23 mouse cellular contexts compared by ENCODE assay signal in genomic region chr19:5062041-5062440, GRCm38 (mm10). TPM values are rescaled to one million over a fixed set of nuclear protein-coding genes. Genes with fewer than 3 reads are reported as not detected.
DNase-seq lines count a peak whose midpoint lies in the region; ATAC-seq and TF ChIP-seq lines count a peak whose summit lies in the region.
"Had no signal": no experiment of that assay in that cellular context is flagged by ENCODE, and none has a peak within 500 bp of the region (broad histone marks: within the 10 kb centered on the region; RNA-seq: fewer than 3 reads in every experiment).

No protein-coding gene starts in this region.

- peaks cover 81% of the 10 kb centered on the region for H3K4me1 ChIP-seq in E14TG2a.4 (replicated peaks; ENCODE audit: low read depth, low read length)
- H3K4me1 ChIP-seq in embryonic fibroblast, embryonic 13.5 days (ENCODE audit: control insufficient read depth, insufficient read depth, low read length), result peaks cover 49% of the 10 kb centered on the region

- H3K27me3 ChIP-seq in E14TG2a.4 (ENCODE audit: insufficient read depth, low read length), result peaks cover 12% of the 10 kb centered on the region
- H3K27me3 ChIP-seq: embryonic facial prominence, embryonic 12.5 days; embryonic facial prominence, embryonic 15.5 days had no signal

- H3K36me3 ChIP-seq in E14TG2a.4 (ENCODE audit: insufficient read depth, low read length), result no peaks in the 10 kb centered on the region
- H3K36me3 ChIP-seq: embryonic facial prominence, embryonic 12.5 days; embryonic facial prominence, embryonic 15.5 days; forebrain, embryonic 10.5 days; G1E; hindbrain, embryonic 12.5 days; hindbrain, embryonic 15.5 days had no signal

- H3K27ac ChIP-seq in embryonic fibroblast, embryonic 13.5 days (ENCODE audit: insufficient read depth, low read length), result peak overlapping the region; percentile 73
- H3K27ac ChIP-seq: forebrain, embryonic 13.5 days; heart, adult 2 months; hindbrain, embryonic 12.5 days; hindbrain, embryonic 15.5 days had no signal

- TF ChIP-seq CTCF in E14TG2a.4 (conservative IDR thresholded peaks at IDR 0.05; ENCODE audit: low read length), result no peak
- TF ChIP-seq CTCF in embryonic fibroblast, embryonic 13.5 days (IDR thresholded peaks at IDR 0.05; ENCODE audit: borderline replicate concordance, insufficient read depth, low read length), result no peak

- H3K4me3 ChIP-seq in E14TG2a.4 (replicated peaks; ENCODE audit: low read length), result peak overlapping the region; percentile 41; the same call in 1 of the 2 replicates
- no peak overlapping the region for H3K4me3 ChIP-seq in embryonic fibroblast, embryonic 13.5 days (ENCODE audit: insufficient read depth, low read length)
- H3K4me3 ChIP-seq: embryonic facial prominence, embryonic 12.5 days; embryonic facial prominence, embryonic 15.5 days; forebrain, embryonic 10.5 days; forebrain, embryonic 13.5 days; heart, adult 2 months; hindbrain, embryonic 12.5 days; hindbrain, embryonic 15.5 days had no signal

- no peaks in the 10 kb centered on the region for H3K9me3 ChIP-seq in E14TG2a.4 (ENCODE audit: low read length)
- H3K9me3 ChIP-seq: embryonic facial prominence, embryonic 12.5 days; embryonic facial prominence, embryonic 15.5 days; forebrain, embryonic 10.5 days; forebrain, embryonic 13.5 days; G1E; hindbrain, embryonic 12.5 days; hindbrain, embryonic 15.5 days had no signal

- peak; percentile 91 for DNase-seq in 3T3-L1 (ENCODE audit: low read depth, low spot score)
- DNase-seq in layer of hippocampus, adult 8-10 months (ENCODE audit: low spot score in 2 of 2), result no peak
- DNase-seq in cerebellum, postnatal 14 days, result no peak
- DNase-seq: adrenal gland, adult 8-10 months; adrenal gland, postnatal 25 days; cerebellum, adult 11-12 months; cerebellum, adult 8-10 months; cerebellum, postnatal 10 days had no signal

- no peak for ATAC-seq in erythroblast, adult 5-6 weeks (replicated peaks; ENCODE audit: low FRiP score, poor library complexity, severe bottlenecking)
- ATAC-seq: forebrain, embryonic 13.5 days; forebrain, embryonic 16.5 days; intestine, postnatal 0 days had no signal

- no peak; the same call in 1 of the 2 replicates for TF ChIP-seq POLR2A in embryonic fibroblast, embryonic 13.5 days (IDR thresholded peaks at IDR 0.05; ENCODE audit: low read depth, low read length)

RNA-seq across cellular contexts. Expression of gene Cd248, which starts 5.8 kb away (rescaled TPM):
- polyA plus RNA-seq in embryonic fibroblast, embryonic 13.5 days (2011; ENCODE audit: insufficient read length, low read depth, missing spikeins), result 202 and 292 TPM in 2 replicates
- total RNA-seq in erythroblast, adult 5-6 weeks (2015; ENCODE audit: low replicate concordance), result 0.84 TPM in 1 of 2 replicates, not detected in the other
- total RNA-seq in erythroblast, adult 5-6 weeks (2017; ENCODE audit: low replicate concordance), result 0.09 and 0.42 TPM in 2 replicates
- 1 to 10 TPM; 3.7 to 5.6 (median 4.4) TPM for total RNA-seq in layer of hippocampus, adult 8-10 months (2022)
- total RNA-seq: G1E had no signal
- polyA plus RNA-seq: G1E had no signal

RNA-seq across cellular contexts. Expression of gene Rin1, which starts 11.8 kb away (rescaled TPM):
- polyA plus RNA-seq in embryonic fibroblast, embryonic 13.5 days (2011; ENCODE audit: insufficient read length, low read depth, missing spikeins), result 60.2 and 82.9 TPM in 2 replicates
- not detected in 2 replicates for total RNA-seq in erythroblast, adult 5-6 weeks (2015; ENCODE audit: low replicate concordance)
- 0.09 TPM in 1 of 2 replicates, not detected in the other for total RNA-seq in erythroblast, adult 5-6 weeks (2017; ENCODE audit: low replicate concordance)
- total RNA-seq in layer of hippocampus, adult 8-10 months (2022), result 100 to 1,000 TPM in 1 of 4 experiments, 10 to 100 TPM in 3; 89.3 to 115 (median 96.8) TPM
- total RNA-seq: hematopoietic stem cell, adult 5-6 weeks had no signal

RNA-seq across cellular contexts. Expression of gene Brms1, which starts 20.9 kb away (rescaled TPM):
- polyA plus RNA-seq in embryonic fibroblast, embryonic 13.5 days (2011; ENCODE audit: insufficient read length, low read depth, missing spikeins), result 12.9 and 14.5 TPM in 2 replicates
- total RNA-seq in erythroblast, adult 5-6 weeks (2015; ENCODE audit: low replicate concordance), result 0.96 and 10.4 TPM in 2 replicates
- total RNA-seq in erythroblast, adult 5-6 weeks (2017; ENCODE audit: low replicate concordance), result 12.7 and 17.6 TPM in 2 replicates
- 10 to 100 TPM; 18.3 to 24.6 (median 20.6) TPM for total RNA-seq in layer of hippocampus, adult 8-10 months (2022)

RNA-seq across cellular contexts. Expression of gene Tmem151a, which starts 23.3 kb away (rescaled TPM):
- 6.0 and 7.2 TPM in 2 replicates for polyA plus RNA-seq in embryonic fibroblast, embryonic 13.5 days (2011; ENCODE audit: insufficient read length, low read depth, missing spikeins)
- total RNA-seq in erythroblast, adult 5-6 weeks (2015; ENCODE audit: low replicate concordance), result not detected in 2 replicates
- not detected in 2 replicates for total RNA-seq in erythroblast, adult 5-6 weeks (2017; ENCODE audit: low replicate concordance)
- 100 to 1,000 TPM; 104 to 117 (median 106) TPM for total RNA-seq in layer of hippocampus, adult 8-10 months (2022)
- total RNA-seq: gastrocnemius, postnatal 25 days; hematopoietic stem cell, adult 5-6 weeks had no signal
- polyA plus RNA-seq: G1E had no signal

RNA-seq across cellular contexts. Expression of gene AC124502.3, which starts 23.4 kb away (rescaled TPM):
- polyA plus RNA-seq in embryonic fibroblast, embryonic 13.5 days (2011; ENCODE audit: insufficient read length, low read depth, missing spikeins), result 0.60 and 1.5 TPM in 2 replicates
- 0.38 TPM in 1 of 2 replicates, not detected in the other for total RNA-seq in erythroblast, adult 5-6 weeks (2015; ENCODE audit: low replicate concordance)
- total RNA-seq in erythroblast, adult 5-6 weeks (2017; ENCODE audit: low replicate concordance), result 1.7 TPM in 1 of 2 replicates, not detected in the other
- total RNA-seq in layer of hippocampus, adult 8-10 months (2022), result 1 to 10 TPM; 4.4 to 10.0 (median 6.3) TPM
- polyA plus RNA-seq: intestine, postnatal 0 days had no signal

Comparison
In these comparisons a context has a peak if more than half of its experiments do, and no peak if none do; other contexts are left out.
1. RNA of gene Rin1, which starts 11.8 kb away (total RNA-seq): 89.3 to 115 TPM in layer of hippocampus, adult 8-10 months; 0.09 TPM in erythroblast, adult 5-6 weeks; every median in the first group is over 10 times any median in the second.